Mouse (Mus musculus): ENCODE measurements around the gene Rhox9. TPM values are rescaled to one million over a fixed set of nuclear protein-coding genes. Genes with fewer than 3 reads are reported as not detected.
"Not testable (repeated sequence)": the region's sequence is repeated elsewhere in the genome, so short reads cannot be mapped to it uniquely, and the experiment has no call there.

The Rhox9 gene
- not detected in 2 replicates for polyA plus RNA-seq (2012; ENCODE audit: insufficient read depth, insufficient read length, missing spikeins)

DNA sequence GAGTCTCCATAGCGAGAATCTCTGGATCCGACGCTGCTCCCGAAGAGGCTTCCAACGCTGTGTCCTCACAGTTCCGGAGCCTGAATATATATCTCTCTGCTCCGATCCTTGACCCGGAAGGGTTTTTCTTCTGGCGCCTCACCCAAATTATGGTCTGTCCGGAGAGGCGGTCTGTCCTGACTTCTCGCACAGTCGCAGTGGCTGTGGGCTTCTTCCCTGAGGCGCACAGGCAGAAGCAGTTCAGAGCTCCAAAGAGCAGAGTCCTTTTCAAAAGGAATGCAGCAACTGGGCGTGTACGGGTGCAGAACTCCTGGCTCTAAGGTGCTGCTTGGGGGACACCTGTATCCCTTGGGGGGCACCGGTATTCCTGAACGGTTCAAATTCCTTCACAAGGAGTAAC, at the start of gene Rhox9:
Rhox9 (minus strand) TSS at position 101 of the 400 bp plus-strand sequence.
- H3K4me3 ChIP-seq (ENCODE audit: insufficient read depth, low read length) = not testable (repeated sequence)

DNA sequence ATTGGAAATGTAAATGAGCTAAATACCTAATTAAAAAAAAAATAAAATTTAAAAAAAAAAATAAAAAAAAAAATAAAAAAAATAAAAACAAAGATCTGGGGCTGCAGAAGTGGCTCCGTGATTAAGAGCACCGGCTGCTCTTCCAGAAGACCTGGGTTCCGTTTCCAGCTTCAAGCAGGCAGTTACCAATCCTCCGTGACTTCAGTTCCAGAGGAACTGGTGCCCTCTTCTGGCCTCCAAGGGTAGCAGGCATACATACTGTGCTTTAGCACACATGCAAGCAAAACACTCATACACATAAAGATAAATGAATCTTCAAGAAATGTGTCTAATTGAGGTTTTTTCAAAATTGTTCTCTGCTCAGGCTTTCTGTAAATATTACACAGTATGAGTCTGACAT, 14.7 kb upstream of the Rhox9 start:
- Histone ChIP-seq H3K27ac (ENCODE audit: insufficient read depth, low read depth, low read length) (no peak overlapping the region), H3K4me3 (ENCODE audit: insufficient read depth, low read length) (no peak overlapping the region), H3K4me1 (ENCODE audit: control insufficient read depth, insufficient read depth, low read length) (no peaks in the 10 kb centered on the region)
- TF ChIP-seq CTCF (IDR thresholded peaks at IDR 0.05; ENCODE audit: low read depth, low read length) (no peak), POLR2A (IDR thresholded peaks at IDR 0.05; ENCODE audit: borderline replicate concordance, low read depth, low read length) (no peak)

More for the DNA sequence above, at the start of gene Rhox9:
- not testable (repeated sequence) for H3K27ac ChIP-seq (ENCODE audit: insufficient read depth, low read depth, low read length); H3K4me1 ChIP-seq (ENCODE audit: control insufficient read depth, insufficient read depth, low read length)

DNA sequence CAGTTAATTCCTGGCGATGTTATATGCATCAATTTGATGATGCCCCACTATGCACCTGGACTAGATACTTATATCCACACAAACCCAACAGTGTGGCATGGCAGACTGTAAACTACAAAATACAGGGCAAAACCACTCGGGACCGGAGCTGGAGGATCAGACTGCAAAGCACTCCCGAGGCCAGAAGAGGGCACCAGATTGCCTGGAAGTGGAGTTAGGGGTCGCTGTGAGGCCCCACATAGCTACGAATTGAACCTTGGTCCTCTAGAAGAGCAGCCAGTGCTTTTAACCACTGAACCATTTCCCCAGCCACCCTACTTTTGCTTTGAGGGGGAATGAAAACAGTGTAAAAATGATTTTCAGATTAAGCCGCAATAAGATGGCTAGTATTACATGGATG, 7.0 kb upstream of the Rhox9 start:
- no peak overlapping the region for H3K4me3 ChIP-seq (ENCODE audit: insufficient read depth, low read length)
- H3K4me1 ChIP-seq (ENCODE audit: control insufficient read depth, insufficient read depth, low read length) = no peaks in the 10 kb centered on the region
- H3K27ac ChIP-seq (ENCODE audit: insufficient read depth, low read depth, low read length) = no peak overlapping the region
- TF ChIP-seq POLR2A (IDR thresholded peaks at IDR 0.05; ENCODE audit: borderline replicate concordance, low read depth, low read length) (no peak), CTCF (IDR thresholded peaks at IDR 0.05; ENCODE audit: low read depth, low read length) (no peak)

- Histone ChIP-seq H3K4me3 (ENCODE audit: insufficient read depth, low read length) (no peak overlapping the region), H3K4me1 (ENCODE audit: control insufficient read depth, insufficient read depth, low read length) (no peaks in the 10 kb centered on the region), H3K27ac (ENCODE audit: insufficient read depth, low read depth, low read length) (no peak overlapping the region)
- TF ChIP-seq POLR2A (IDR thresholded peaks at IDR 0.05; ENCODE audit: borderline replicate concordance, low read depth, low read length) (no peak), CTCF (IDR thresholded peaks at IDR 0.05; ENCODE audit: low read depth, low read length) (no peak)
These were observed 2.2 kb upstream of the Rhox9 start for GRCm38 (mm10) chrX:37903727-37904126.

DNA sequence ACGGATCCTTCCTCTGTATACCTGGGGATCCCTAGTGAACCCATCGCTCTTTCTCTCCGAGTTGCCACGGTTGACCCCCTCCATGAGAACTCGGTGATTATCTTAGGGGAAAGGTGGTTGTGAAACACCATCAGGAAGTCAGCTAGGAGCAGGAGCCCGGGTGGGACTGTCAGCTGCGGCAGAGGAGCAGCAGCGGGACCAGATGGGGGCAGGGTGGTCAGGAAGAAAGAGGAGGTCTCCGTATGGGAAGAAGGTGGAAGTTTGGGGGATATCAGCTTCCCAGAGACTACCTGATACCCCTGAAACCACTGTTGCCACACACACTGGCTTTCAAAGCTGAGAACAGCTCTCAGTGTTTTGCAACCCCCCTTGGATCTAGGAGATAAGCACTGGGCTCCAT, 4.4 kb downstream of the Rhox9 start, which contains the start of gene Rhox7b:
Rhox7b (minus strand) TSS at position 101 of the 400 bp plus-strand sequence.
- H3K4me3 ChIP-seq (ENCODE audit: insufficient read depth, low read length); H3K27ac ChIP-seq (ENCODE audit: insufficient read depth, low read depth, low read length); H3K4me1 ChIP-seq (ENCODE audit: control insufficient read depth, insufficient read depth, low read length): not testable (repeated sequence)

DNA sequence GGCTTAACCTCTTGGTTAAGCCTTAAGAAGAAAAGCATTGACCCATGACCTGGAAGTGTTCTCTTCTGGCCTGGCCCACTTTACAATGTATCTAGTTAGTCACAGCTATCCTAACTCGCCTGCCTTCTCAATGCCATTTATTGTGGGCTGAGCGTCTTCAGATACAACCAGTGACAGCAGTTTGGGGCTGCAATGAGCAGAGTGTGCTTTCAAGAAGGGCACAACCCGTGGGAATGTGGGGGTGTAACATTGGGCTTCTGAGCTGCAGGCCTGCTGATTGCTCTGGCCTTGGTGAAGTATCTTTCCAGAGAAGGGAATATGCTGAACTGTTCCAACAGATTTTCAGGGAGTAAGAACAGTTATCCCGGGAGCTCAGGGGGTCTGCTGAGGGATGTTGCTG, 22.7 kb downstream of the Rhox9 start, which contains the start of gene Rhox8:
Rhox8 (minus strand) TSS at position 101 of the 400 bp plus-strand sequence.
- Histone ChIP-seq H3K4me3 (ENCODE audit: insufficient read depth, low read length) (no peak within 1 kb of the TSS), H3K4me1 (ENCODE audit: control insufficient read depth, insufficient read depth, low read length) (no peaks in the 10 kb centered on the region), H3K27ac (ENCODE audit: insufficient read depth, low read depth, low read length) (no peak within 1 kb of the TSS)
- TF ChIP-seq CTCF (IDR thresholded peaks at IDR 0.05; ENCODE audit: low read depth, low read length) (no peak), POLR2A (IDR thresholded peaks at IDR 0.05; ENCODE audit: borderline replicate concordance, low read depth, low read length) (no peak)

- no peaks in the 10 kb centered on the region for H3K4me1 ChIP-seq (ENCODE audit: control insufficient read depth, insufficient read depth, low read length)
- no peak overlapping the region for H3K4me3 ChIP-seq (ENCODE audit: insufficient read depth, low read length)
- no peak overlapping the region for H3K27ac ChIP-seq (ENCODE audit: insufficient read depth, low read depth, low read length)
- no peak for TF ChIP-seq CTCF (IDR thresholded peaks at IDR 0.05; ENCODE audit: low read depth, low read length)
- TF ChIP-seq POLR2A (IDR thresholded peaks at IDR 0.05; ENCODE audit: borderline replicate concordance, low read depth, low read length) = no peak
These were observed 29.9 kb downstream of the Rhox9 start for GRCm38 (mm10) chrX:37871641-37872040.

Other genes starting within 250 kb of the Rhox9 start
- gene Rhox3h, start 233.0 kb downstream of the Rhox9 start, polyA plus RNA-seq (2012; ENCODE audit: insufficient read depth, insufficient read length, missing spikeins) = not detected in 2 replicates
- not detected in 2 replicates for gene Rhox2h, start 228.5 kb downstream of the Rhox9 start, polyA plus RNA-seq (2012; ENCODE audit: insufficient read depth, insufficient read length, missing spikeins)
- not detected in 2 replicates for gene Rhox5, start 96.9 kb downstream of the Rhox9 start, polyA plus RNA-seq (2012; ENCODE audit: insufficient read depth, insufficient read length, missing spikeins)
- not detected in 2 replicates for gene Rhox6, start 74.9 kb downstream of the Rhox9 start, polyA plus RNA-seq (2012; ENCODE audit: insufficient read depth, insufficient read length, missing spikeins)
- gene Rhox7a, start 70.1 kb downstream of the Rhox9 start, polyA plus RNA-seq (2012; ENCODE audit: insufficient read depth, insufficient read length, missing spikeins) = not detected in 2 replicates
- not detected in 2 replicates for gene Rhox8, start 22.8 kb downstream of the Rhox9 start, polyA plus RNA-seq (2012; ENCODE audit: insufficient read depth, insufficient read length, missing spikeins)
- not detected in 2 replicates for gene Rhox7b, start 4.5 kb downstream of the Rhox9 start, polyA plus RNA-seq (2012; ENCODE audit: insufficient read depth, insufficient read length, missing spikeins)
- gene Btg1-ps1, start 117.0 kb upstream of the Rhox9 start, polyA plus RNA-seq (2012; ENCODE audit: insufficient read depth, insufficient read length, missing spikeins) = not detected in 2 replicates
- not detected in 2 replicates for gene Btg1-ps2, start 141.3 kb upstream of the Rhox9 start, polyA plus RNA-seq (2012; ENCODE audit: insufficient read depth, insufficient read length, missing spikeins)
- not detected in 2 replicates for gene Rhox10, start 164.7 kb upstream of the Rhox9 start, polyA plus RNA-seq (2012; ENCODE audit: insufficient read depth, insufficient read length, missing spikeins)
- not detected in 2 replicates for gene Rhox11, start 183.4 kb upstream of the Rhox9 start, polyA plus RNA-seq (2012; ENCODE audit: insufficient read depth, insufficient read length, missing spikeins)
- not detected in 2 replicates for gene Rhox12, start 209.1 kb upstream of the Rhox9 start, polyA plus RNA-seq (2012; ENCODE audit: insufficient read depth, insufficient read length, missing spikeins)
- gene Rhox13, start 219.4 kb upstream of the Rhox9 start, polyA plus RNA-seq (2012; ENCODE audit: insufficient read depth, insufficient read length, missing spikeins) = not detected in 2 replicates